Mouse (Mus musculus): ENCODE data around the gene Srpk3. TPM values are rescaled to one million over a fixed set of nuclear protein-coding genes. Genes with fewer than 3 reads are reported as not detected.
A peak's percentile ranks its signal among the peaks of the same experiment; 100 is the strongest.
"Not testable (repeated sequence)": the region's sequence is repeated elsewhere in the genome, so short reads cannot be mapped to it uniquely, and the experiment has no call there.

Srpk3 gene
- 2.2 and 2.3 TPM in 2 replicates for polyA plus RNA-seq (2015; fragmentation: Nextera tagmentation; extraction: Ambion mirVana)

GRCm38 (mm10) chrX:73774168-73774760 lies at the start of gene Srpk3:
Gene Srpk3 (plus strand): TSS chrX:73774405.
- TF ChIP-seq EP300 (IDR thresholded peaks at IDR 0.05) (no peak), CTCF (IDR thresholded peaks at IDR 0.05) (no peak)
- 36% methylated on average over 9 of the region's 9 CpGs for WGBS
- no peak for DNase-seq (ENCODE audit: low spot score)
- Histone ChIP-seq H3K4me2 (replicated peaks; ENCODE audit: low read depth, low read length) (no peak within 1 kb of the TSS), H3K4me1 (ENCODE audit: insufficient read depth, low read depth, low read length) (no peaks in the 10 kb centered on the region), H3K27me3 (replicated peaks; ENCODE audit: insufficient read depth, low read length) (no peaks in the 10 kb centered on the region), H3K4me3 (ENCODE audit: low read depth, low read length) (no peak within 1 kb of the TSS), H3K9me3 (ENCODE audit: low read length) (no peaks in the 10 kb centered on the region), H3K9ac (replicated peaks; ENCODE audit: low read depth) (no peak within 1 kb of the TSS), H3K36me3 (ENCODE audit: insufficient read depth, low read length) (0 out of 2 replicates have a peak, but pooled peaks cover under 1% of the 10 kb centered on the region), H3K27ac (ENCODE audit: low read length) (no peak within 1 kb of the TSS)
- peak; percentile 35; the same call in 1 of the 2 replicates for ATAC-seq

GRCm38 (mm10) chrX:73730908-73731307 lies 43.3 kb upstream of the Srpk3 start:
- Histone ChIP-seq H3K4me3 (ENCODE audit: low read depth, low read length) (no peak overlapping the region), H3K9ac (replicated peaks; ENCODE audit: low read depth) (no peak overlapping the region), H3K4me2 (replicated peaks; ENCODE audit: low read depth, low read length) (no peak overlapping the region), H3K4me1 (ENCODE audit: insufficient read depth, low read depth, low read length) (no peaks in the 10 kb centered on the region), H3K9me3 (ENCODE audit: low read length) (no peaks in the 10 kb centered on the region), H3K27me3 (replicated peaks; ENCODE audit: insufficient read depth, low read length) (no peaks in the 10 kb centered on the region), H3K27ac (ENCODE audit: low read length) (no peak overlapping the region), H3K36me3 (ENCODE audit: insufficient read depth, low read length) (no peaks in the 10 kb centered on the region)
- no peak for TF ChIP-seq CTCF (IDR thresholded peaks at IDR 0.05)
- no peak for TF ChIP-seq EP300 (IDR thresholded peaks at IDR 0.05)
- DNase-seq (ENCODE audit: low spot score) (no peak), ATAC-seq (peak; percentile 28; the same call in 1 of the 2 replicates)
- WGBS, result 42% methylated on average over 1 of the region's 1 CpGs

- Histone ChIP-seq H3K9me3 (ENCODE audit: low read length) (no peaks in the 10 kb centered on the region), H3K27ac (ENCODE audit: low read length) (no peak overlapping the region), H3K27me3 (replicated peaks; ENCODE audit: insufficient read depth, low read length) (no peaks in the 10 kb centered on the region), H3K36me3 (ENCODE audit: insufficient read depth, low read length) (no peaks in the 10 kb centered on the region), H3K4me1 (ENCODE audit: insufficient read depth, low read depth, low read length) (no peaks in the 10 kb centered on the region), H3K4me2 (replicated peaks; ENCODE audit: low read depth, low read length) (no peak overlapping the region), H3K4me3 (ENCODE audit: low read depth, low read length) (no peak overlapping the region), H3K9ac (replicated peaks; ENCODE audit: low read depth) (no peak overlapping the region)
- TF ChIP-seq EP300 (IDR thresholded peaks at IDR 0.05) (no peak), CTCF (IDR thresholded peaks at IDR 0.05) (peak; percentile 48)
- ATAC-seq, result no peak
- DNase-seq (ENCODE audit: low spot score), result no peak
- 50% methylated on average over 1 of the region's 1 CpGs for WGBS
Observed at GRCm38 (mm10) chrX:73738155-73738554, 36.0 kb upstream of the Srpk3 start.

GRCm38 (mm10) chrX:73739151-73739550 lies 35.1 kb upstream of the Srpk3 start:
- Histone ChIP-seq H3K9me3 (ENCODE audit: low read length) (no peaks in the 10 kb centered on the region), H3K27me3 (replicated peaks; ENCODE audit: insufficient read depth, low read length) (no peaks in the 10 kb centered on the region), H3K4me3 (ENCODE audit: low read depth, low read length) (no peak overlapping the region), H3K4me1 (ENCODE audit: insufficient read depth, low read depth, low read length) (no peaks in the 10 kb centered on the region), H3K9ac (replicated peaks; ENCODE audit: low read depth) (no peak overlapping the region), H3K36me3 (ENCODE audit: insufficient read depth, low read length) (no peaks in the 10 kb centered on the region), H3K27ac (ENCODE audit: low read length) (no peak overlapping the region), H3K4me2 (replicated peaks; ENCODE audit: low read depth, low read length) (no peak overlapping the region)
- no peak for DNase-seq (ENCODE audit: low spot score)
- WGBS, result 68% methylated on average over 5 of the region's 5 CpGs
- no peak for ATAC-seq
- TF ChIP-seq CTCF (IDR thresholded peaks at IDR 0.05) (no peak), EP300 (IDR thresholded peaks at IDR 0.05) (no peak)

- 88% methylated on average over 7 of the region's 7 CpGs for WGBS
- H3K27ac ChIP-seq (ENCODE audit: low read length); DNase-seq (ENCODE audit: low spot score); H3K36me3 ChIP-seq (ENCODE audit: insufficient read depth, low read length); H3K9me3 ChIP-seq (ENCODE audit: low read length); H3K4me3 ChIP-seq (ENCODE audit: low read depth, low read length); H3K27me3 ChIP-seq (replicated peaks; ENCODE audit: insufficient read depth, low read length); H3K9ac ChIP-seq (replicated peaks; ENCODE audit: low read depth); H3K4me1 ChIP-seq (ENCODE audit: insufficient read depth, low read depth, low read length); H3K4me2 ChIP-seq (replicated peaks; ENCODE audit: low read depth, low read length); ATAC-seq: not testable (repeated sequence)
Observed at GRCm38 (mm10) chrX:73739841-73740240, 34.4 kb upstream of the Srpk3 start.

- TF ChIP-seq EP300 (IDR thresholded peaks at IDR 0.05), result peak; percentile 80
- no peak for TF ChIP-seq CTCF (IDR thresholded peaks at IDR 0.05)
- Histone ChIP-seq H3K4me2 (replicated peaks; ENCODE audit: low read depth, low read length) (no peak overlapping the region), H3K9me3 (ENCODE audit: low read length) (no peaks in the 10 kb centered on the region), H3K36me3 (ENCODE audit: insufficient read depth, low read length) (no peaks in the 10 kb centered on the region), H3K4me3 (ENCODE audit: low read depth, low read length) (no peak overlapping the region), H3K27ac (ENCODE audit: low read length) (peak overlapping the region; percentile 43; the same call in 1 of the 2 replicates), H3K27me3 (replicated peaks; ENCODE audit: insufficient read depth, low read length) (no peaks in the 10 kb centered on the region), H3K9ac (replicated peaks; ENCODE audit: low read depth) (no peak overlapping the region), H3K4me1 (ENCODE audit: insufficient read depth, low read depth, low read length) (no peaks in the 10 kb centered on the region)
- ATAC-seq, result peak; percentile 95
- peak; percentile 67 for DNase-seq (ENCODE audit: low spot score)
- 52% methylated on average over 1 of the region's 1 CpGs for WGBS
Observed at GRCm38 (mm10) chrX:73744774-73745481, 29.3 kb upstream of the Srpk3 start.
